Mouse (Mus musculus) brain, embryonic 14.5 days (tissue): ENCODE data around the gene Dennd1a.

Source experiments
- CTCF ChIP-seq: fragments of 200-500 bp; IDR thresholded peaks from 2 replicates; pipeline ENCODE4 v1.5.1; 2012; ENCODE audit warnings: inconsistent platforms, mild to moderate bottlenecking, moderate library complexity, borderline replicate concordance; ENCODE audit not compliant: insufficient read depth, insufficient read length; ENCODE audit errors: extremely low read depth
- POLR2A ChIP-seq: fragments of 200-500 bp; IDR thresholded peaks from 2 replicates; pipeline ENCODE4 v1.6.1; 2012; ENCODE audit warnings: mild to moderate bottlenecking, inconsistent platforms, borderline replicate concordance; ENCODE audit not compliant: poor library complexity, insufficient read depth, insufficient read length, severe bottlenecking; ENCODE audit errors: extremely low read depth

GRCm38 (mm10) chr2:38115000-38115399, 172.2 kb downstream of the Dennd1a start:
- no peak for TF ChIP-seq CTCF
- no peak for TF ChIP-seq POLR2A
